Mouse (Mus musculus): ENCODE measurements around the gene Rbm8a.

Rbm8a gene

GRCm38 (mm10) chr3:96669727-96670468, 40.2 kb downstream of the Rbm8a start, which contains the start of gene Ankrd35:
Gene Ankrd35 (plus strand): TSS chr3:96670131.
- peak; percentile 29 to 34 for DNase-seq (ENCODE audit: low spot score in 2 of 2)

GRCm38 (mm10) chr3:96671519-96671918, 41.8 kb downstream of the Rbm8a start:
- no peak for DNase-seq (ENCODE audit: low spot score in 2 of 2)

GRCm38 (mm10) chr3:96673514-96673913, 43.8 kb downstream of the Rbm8a start:
- no peak for DNase-seq (ENCODE audit: low spot score in 2 of 2)

GRCm38 (mm10) chr3:96674442-96674841, 44.7 kb downstream of the Rbm8a start:
- DNase-seq (ENCODE audit: low spot score in 2 of 2) = no peak

- DNase-seq (ENCODE audit: low spot score in 2 of 2) = no peak
Observed at GRCm38 (mm10) chr3:96675171-96675570, 45.4 kb downstream of the Rbm8a start.

- no peak for DNase-seq (ENCODE audit: low spot score in 2 of 2)
Observed at GRCm38 (mm10) chr3:96675690-96676089, 46.0 kb downstream of the Rbm8a start.

- no peak for DNase-seq (ENCODE audit: low spot score in 2 of 2)
Observed at GRCm38 (mm10) chr3:96678456-96678855, 48.7 kb downstream of the Rbm8a start.

- no peak for DNase-seq (ENCODE audit: low spot score in 2 of 2)
Observed at GRCm38 (mm10) chr3:96679159-96679674, 49.5 kb downstream of the Rbm8a start.

GRCm38 (mm10) chr3:96680269-96680956, 50.7 kb downstream of the Rbm8a start:
- no peak for DNase-seq (ENCODE audit: low spot score in 2 of 2)

Data from frontal cortex, postnatal 25 days (tissue).